Mouse (Mus musculus): ENCODE data around the gene Gng12. TPM values are rescaled to one million over a fixed set of nuclear protein-coding genes. Genes with fewer than 3 reads are reported as not detected.
"Not testable (repeated sequence)": the region's sequence is repeated elsewhere in the genome, so short reads cannot be mapped to it uniquely, and the experiment has no call there.

Gene Gng12
- total RNA-seq, 2 experiments from 2014 or later, result 52.5 to 63.1 TPM

- no peak for DNase-seq (ENCODE audit: low spot score in 2 of 2)
These were observed 130.5 kb downstream of the Gng12 start for GRCm38 (mm10) chr6:67026661-67027060.

- no peak for DNase-seq (ENCODE audit: low spot score in 2 of 2)
These were observed 131.4 kb downstream of the Gng12 start for GRCm38 (mm10) chr6:67027438-67028142.

GRCm38 (mm10) chr6:67029312-67029950 is 133.2 kb downstream of the Gng12 start:
- DNase-seq (ENCODE audit: low spot score in 2 of 2), result no peak

- DNase-seq (ENCODE audit: low spot score in 2 of 2), result no peak
These were observed 133.8 kb downstream of the Gng12 start for GRCm38 (mm10) chr6:67029987-67030386.

- DNase-seq (ENCODE audit: low spot score in 2 of 2), result no peak
These were observed 134.2 kb downstream of the Gng12 start for GRCm38 (mm10) chr6:67030416-67030815.

- no peak for DNase-seq (ENCODE audit: low spot score in 2 of 2)
These were observed 134.6 kb downstream of the Gng12 start for GRCm38 (mm10) chr6:67030846-67031245.

- not testable (repeated sequence) for DNase-seq (ENCODE audit: low spot score in 2 of 2)
These were observed 136.4 kb downstream of the Gng12 start for GRCm38 (mm10) chr6:67032551-67032950.

- not testable (repeated sequence) for DNase-seq (ENCODE audit: low spot score in 2 of 2)
These were observed 136.8 kb downstream of the Gng12 start for GRCm38 (mm10) chr6:67032972-67033371.

- no peak for DNase-seq (ENCODE audit: low spot score in 2 of 2)
These were observed 137.4 kb downstream of the Gng12 start for GRCm38 (mm10) chr6:67033604-67034003.

- DNase-seq (ENCODE audit: low spot score in 2 of 2), result no peak
These were observed 138.3 kb downstream of the Gng12 start for GRCm38 (mm10) chr6:67034331-67035130.

GRCm38 (mm10) chr6:67035388-67036299 is 139.4 kb downstream of the Gng12 start:
- DNase-seq (ENCODE audit: low spot score in 2 of 2), result no peak

GRCm38 (mm10) chr6:67036356-67036811 is 140.2 kb downstream of the Gng12 start:
- peak; percentile 65 to 76 for DNase-seq (ENCODE audit: low spot score in 2 of 2)

- peak; percentile 73 to 87 for DNase-seq (ENCODE audit: low spot score in 2 of 2)
These were observed 140.8 kb downstream of the Gng12 start, which contains the start of gene Gadd45a for GRCm38 (mm10) chr6:67036837-67037628. Gene Gadd45a, minus strand, starts transcription at chr6:67037457.

GRCm38 (mm10) chr6:67038964-67039363 is 142.8 kb downstream of the Gng12 start:
- no peak for DNase-seq (ENCODE audit: low spot score in 2 of 2)

- no peak for DNase-seq (ENCODE audit: low spot score in 2 of 2)
These were observed 144.8 kb downstream of the Gng12 start for GRCm38 (mm10) chr6:67040904-67041410.

GRCm38 (mm10) chr6:67045424-67045823 is 149.2 kb downstream of the Gng12 start:
- DNase-seq (ENCODE audit: low spot score in 2 of 2), result no peak

GRCm38 (mm10) chr6:67046937-67047336 is 150.7 kb downstream of the Gng12 start:
- no peak for DNase-seq (ENCODE audit: low spot score in 2 of 2)

- DNase-seq (ENCODE audit: low spot score in 2 of 2), result no peak
These were observed 152.0 kb downstream of the Gng12 start for GRCm38 (mm10) chr6:67048052-67048691.
